Mouse (Mus musculus): ENCODE data around the gene Nr1d1.

Gene Nr1d1

GRCm38 (mm10) chr11:98735111-98735510, 40.0 kb downstream of the Nr1d1 start:
- DNase-seq, result no peak

GRCm38 (mm10) chr11:98734020-98734419, 41.1 kb downstream of the Nr1d1 start:
- DNase-seq, result no peak

GRCm38 (mm10) chr11:98731134-98731533, 44.0 kb downstream of the Nr1d1 start:
- DNase-seq, result peak; percentile 75

- no peak for DNase-seq
Measured at GRCm38 (mm10) chr11:98730727-98731126, 44.4 kb downstream of the Nr1d1 start.

GRCm38 (mm10) chr11:98729119-98729588, 46.0 kb downstream of the Nr1d1 start, which contains the start of gene Med24:
TSS of gene Med24 (minus strand) at chr11:98729435.
- DNase-seq, result peak; percentile 92

GRCm38 (mm10) chr11:98725926-98726506, 49.1 kb downstream of the Nr1d1 start:
- no peak for DNase-seq

- DNase-seq, result no peak
Measured at GRCm38 (mm10) chr11:98723098-98723497, 52.0 kb downstream of the Nr1d1 start.

- DNase-seq, result peak; percentile 81
Measured at GRCm38 (mm10) chr11:98721458-98722226, 53.5 kb downstream of the Nr1d1 start.

GRCm38 (mm10) chr11:98720756-98721155, 54.4 kb downstream of the Nr1d1 start:
- DNase-seq, result no peak

Data from cerebellum, adult 9-11 months (tissue).